Mouse (Mus musculus): ENCODE measurements around the gene Sirt2. TPM values are rescaled to one million over a fixed set of nuclear protein-coding genes. Genes with fewer than 3 reads are reported as not detected.

The Sirt2 gene
- polyA plus RNA-seq, 1 experiment from 2014 or later, result 110 TPM

- Histone ChIP-seq H3K27ac (ENCODE audit: low read depth, low read length) (no peak overlapping the region), H3K4me2 (ENCODE audit: low read length) (peak overlapping the region; percentile 87), H3K36me3 (ENCODE audit: control insufficient read depth, insufficient read depth, low read length) (peaks cover 53% of the 10 kb centered on the region), H3K4me1 (ENCODE audit: control insufficient read depth, insufficient read depth, low read length) (peaks cover 21% of the 10 kb centered on the region), H3K9me3 (replicated peaks; ENCODE audit: control insufficient read depth, low read length) (no peaks in the 10 kb centered on the region), H3K27me3 (replicated peaks; ENCODE audit: control insufficient read depth, insufficient read depth, low read length) (no peaks in the 10 kb centered on the region), H3K4me3 (ENCODE audit: low read depth, low read length) (peak overlapping the region; percentile 74), H3K9ac (ENCODE audit: low read length) (peak overlapping the region; percentile 88)
- DNase-seq (ENCODE audit: low spot score), result no peak
- WGBS, result 64% methylated on average over 4 of the region's 4 CpGs
- ATAC-seq, result no peak
Measured at GRCm38 (mm10) chr7:28812436-28812835, 45.9 kb downstream of the Sirt2 start.

GRCm38 (mm10) chr7:28812949-28813348 is 46.4 kb downstream of the Sirt2 start:
- Histone ChIP-seq H3K4me3 (ENCODE audit: low read depth, low read length) (peak overlapping the region; percentile 74), H3K27ac (ENCODE audit: low read depth, low read length) (no peak overlapping the region), H3K9ac (ENCODE audit: low read length) (no peak overlapping the region; the same call in 1 of the 2 replicates), H3K27me3 (replicated peaks; ENCODE audit: control insufficient read depth, insufficient read depth, low read length) (no peaks in the 10 kb centered on the region), H3K4me2 (ENCODE audit: low read length) (peak overlapping the region; percentile 87), H3K9me3 (replicated peaks; ENCODE audit: control insufficient read depth, low read length) (no peaks in the 10 kb centered on the region), H3K4me1 (ENCODE audit: control insufficient read depth, insufficient read depth, low read length) (peaks cover 17% of the 10 kb centered on the region), H3K36me3 (ENCODE audit: control insufficient read depth, insufficient read depth, low read length) (peaks cover 58% of the 10 kb centered on the region)
- DNase-seq (ENCODE audit: low spot score) (no peak), ATAC-seq (no peak)
- WGBS, result 85% methylated on average over 5 of the region's 5 CpGs

- Histone ChIP-seq H3K36me3 (ENCODE audit: control insufficient read depth, insufficient read depth, low read length) (peaks cover 72% of the 10 kb centered on the region), H3K9me3 (replicated peaks; ENCODE audit: control insufficient read depth, low read length) (no peaks in the 10 kb centered on the region), H3K4me2 (ENCODE audit: low read length) (no peak overlapping the region), H3K4me1 (ENCODE audit: control insufficient read depth, insufficient read depth, low read length) (peaks cover 14% of the 10 kb centered on the region), H3K9ac (ENCODE audit: low read length) (no peak overlapping the region), H3K27me3 (replicated peaks; ENCODE audit: control insufficient read depth, insufficient read depth, low read length) (no peaks in the 10 kb centered on the region), H3K4me3 (ENCODE audit: low read depth, low read length) (no peak overlapping the region), H3K27ac (ENCODE audit: low read depth, low read length) (no peak overlapping the region)
- ATAC-seq (no peak), DNase-seq (ENCODE audit: low spot score) (no peak)
- 97% methylated on average over 5 of the region's 5 CpGs for WGBS
Measured at GRCm38 (mm10) chr7:28814306-28815034, 47.9 kb downstream of the Sirt2 start.

GRCm38 (mm10) chr7:28815230-28815629 is 48.7 kb downstream of the Sirt2 start:
- no peak overlapping the region for H3K27ac ChIP-seq (ENCODE audit: low read depth, low read length)
- 91% methylated on average over 9 of the region's 9 CpGs for WGBS
- peaks cover 14% of the 10 kb centered on the region for H3K4me1 ChIP-seq (ENCODE audit: control insufficient read depth, insufficient read depth, low read length)
- ATAC-seq, result no peak
- no peak overlapping the region for H3K4me2 ChIP-seq (ENCODE audit: low read length)
- no peaks in the 10 kb centered on the region for H3K27me3 ChIP-seq (replicated peaks; ENCODE audit: control insufficient read depth, insufficient read depth, low read length)
- no peak overlapping the region for H3K4me3 ChIP-seq (ENCODE audit: low read depth, low read length)
- H3K9me3 ChIP-seq (replicated peaks; ENCODE audit: control insufficient read depth, low read length), result no peaks in the 10 kb centered on the region
- H3K36me3 ChIP-seq (ENCODE audit: control insufficient read depth, insufficient read depth, low read length), result peaks cover 80% of the 10 kb centered on the region
- no peak overlapping the region for H3K9ac ChIP-seq (ENCODE audit: low read length)
- no peak for DNase-seq (ENCODE audit: low spot score)

GRCm38 (mm10) chr7:28816201-28816600 is 49.7 kb downstream of the Sirt2 start:
- DNase-seq (ENCODE audit: low spot score) (no peak), ATAC-seq (no peak)
- H3K4me2 ChIP-seq (ENCODE audit: low read length), result no peak overlapping the region
- H3K27me3 ChIP-seq (replicated peaks; ENCODE audit: control insufficient read depth, insufficient read depth, low read length), result no peaks in the 10 kb centered on the region
- H3K27ac ChIP-seq (ENCODE audit: low read depth, low read length), result no peak overlapping the region
- no peak overlapping the region for H3K4me3 ChIP-seq (ENCODE audit: low read depth, low read length)
- 87% methylated on average over 9 of the region's 9 CpGs for WGBS
- no peak overlapping the region for H3K9ac ChIP-seq (ENCODE audit: low read length)
- H3K4me1 ChIP-seq (ENCODE audit: control insufficient read depth, insufficient read depth, low read length), result peaks cover 14% of the 10 kb centered on the region
- H3K36me3 ChIP-seq (ENCODE audit: control insufficient read depth, insufficient read depth, low read length), result peaks cover 90% of the 10 kb centered on the region
- H3K9me3 ChIP-seq (replicated peaks; ENCODE audit: control insufficient read depth, low read length), result no peaks in the 10 kb centered on the region

GRCm38 (mm10) chr7:28816920-28817319 is 50.4 kb downstream of the Sirt2 start:
- DNase-seq (ENCODE audit: low spot score), result no peak
- H3K4me2 ChIP-seq (ENCODE audit: low read length), result no peak overlapping the region
- peaks cover 12% of the 10 kb centered on the region for H3K4me1 ChIP-seq (ENCODE audit: control insufficient read depth, insufficient read depth, low read length)
- 92% methylated on average over 10 of the region's 10 CpGs for whole genome bisulfite sequencing
- no peak overlapping the region for H3K4me3 ChIP-seq (ENCODE audit: low read depth, low read length)
- ATAC-seq, result no peak
- no peak overlapping the region for H3K9ac ChIP-seq (ENCODE audit: low read length)
- H3K27ac ChIP-seq (ENCODE audit: low read depth, low read length), result no peak overlapping the region
- no peaks in the 10 kb centered on the region for H3K27me3 ChIP-seq (replicated peaks; ENCODE audit: control insufficient read depth, insufficient read depth, low read length)
- peaks cover 97% of the 10 kb centered on the region for H3K36me3 ChIP-seq (ENCODE audit: control insufficient read depth, insufficient read depth, low read length)
- H3K9me3 ChIP-seq (replicated peaks; ENCODE audit: control insufficient read depth, low read length), result no peaks in the 10 kb centered on the region

- Histone ChIP-seq H3K4me1 (ENCODE audit: control insufficient read depth, insufficient read depth, low read length) (peaks cover 6% of the 10 kb centered on the region), H3K4me3 (ENCODE audit: low read depth, low read length) (no peak overlapping the region), H3K9ac (ENCODE audit: low read length) (no peak overlapping the region), H3K4me2 (ENCODE audit: low read length) (no peak overlapping the region), H3K27ac (ENCODE audit: low read depth, low read length) (no peak overlapping the region), H3K27me3 (replicated peaks; ENCODE audit: control insufficient read depth, insufficient read depth, low read length) (no peaks in the 10 kb centered on the region), H3K36me3 (ENCODE audit: control insufficient read depth, insufficient read depth, low read length) (peaks cover 99% of the 10 kb centered on the region), H3K9me3 (replicated peaks; ENCODE audit: control insufficient read depth, low read length) (no peaks in the 10 kb centered on the region)
- DNase-seq (ENCODE audit: low spot score) (no peak), ATAC-seq (no peak)
- 55% methylated on average over 6 of the region's 6 CpGs for WGBS
Measured at GRCm38 (mm10) chr7:28817524-28817923, 51.0 kb downstream of the Sirt2 start.

GRCm38 (mm10) chr7:28817957-28818356 is 51.4 kb downstream of the Sirt2 start:
- Histone ChIP-seq H3K9ac (ENCODE audit: low read length) (no peak overlapping the region), H3K4me3 (ENCODE audit: low read depth, low read length) (no peak overlapping the region), H3K36me3 (ENCODE audit: control insufficient read depth, insufficient read depth, low read length) (peaks cover 99% of the 10 kb centered on the region), H3K9me3 (replicated peaks; ENCODE audit: control insufficient read depth, low read length) (no peaks in the 10 kb centered on the region), H3K4me2 (ENCODE audit: low read length) (no peak overlapping the region), H3K27ac (ENCODE audit: low read depth, low read length) (no peak overlapping the region), H3K4me1 (ENCODE audit: control insufficient read depth, insufficient read depth, low read length) (peaks cover 5% of the 10 kb centered on the region; the same call in 1 of the 2 replicates), H3K27me3 (replicated peaks; ENCODE audit: control insufficient read depth, insufficient read depth, low read length) (no peaks in the 10 kb centered on the region)
- no peak for ATAC-seq
- no peak for DNase-seq (ENCODE audit: low spot score)
- WGBS, result 82% methylated on average over 4 of the region's 4 CpGs

GRCm38 (mm10) chr7:28818436-28818835 is 51.9 kb downstream of the Sirt2 start:
- Histone ChIP-seq H3K4me1 (ENCODE audit: control insufficient read depth, insufficient read depth, low read length) (peaks cover under 1% of the 10 kb centered on the region; the same call in 1 of the 2 replicates), H3K27me3 (replicated peaks; ENCODE audit: control insufficient read depth, insufficient read depth, low read length) (no peaks in the 10 kb centered on the region), H3K36me3 (ENCODE audit: control insufficient read depth, insufficient read depth, low read length) (peaks cover 99% of the 10 kb centered on the region), H3K4me2 (ENCODE audit: low read length) (no peak overlapping the region), H3K9ac (ENCODE audit: low read length) (no peak overlapping the region), H3K27ac (ENCODE audit: low read depth, low read length) (no peak overlapping the region), H3K4me3 (ENCODE audit: low read depth, low read length) (no peak overlapping the region), H3K9me3 (replicated peaks; ENCODE audit: control insufficient read depth, low read length) (no peaks in the 10 kb centered on the region)
- 88% methylated on average over 18 of the region's 18 CpGs for WGBS
- DNase-seq (ENCODE audit: low spot score) (no peak), ATAC-seq (no peak)
